Mouse (Mus musculus): ENCODE data around the gene Rita1.
A peak's percentile ranks its signal among the peaks of the same experiment; 100 is the strongest.

- peak; percentile 94 for TF ChIP-seq CTCF (IDR thresholded peaks at IDR 0.05; ENCODE audit: low read depth, low read length)
- TF ChIP-seq EP300 (IDR thresholded peaks at IDR 0.05; ENCODE audit: insufficient read depth, low read depth, low read length): no peak
- no peak for TF ChIP-seq POLR2A (IDR thresholded peaks at IDR 0.05; ENCODE audit: insufficient read depth, low read length)
These were observed 8.1 kb upstream of the Rita1 start for GRCm38 (mm10) chr5:120620375-120621077.
